Mouse (Mus musculus) CH12.LX (cell line): ENCODE measurements around the gene Lgals4. TPM values are rescaled to one million over a fixed set of nuclear protein-coding genes. Genes with fewer than 3 reads are reported as not detected.
A peak's percentile ranks its signal among the peaks of the same experiment; 100 is the strongest.

Experiments used
- DNase-seq: peaks from one replicate; pipeline ENCODE4 v3.0.0-alpha.2; 2013; ENCODE audit errors: extremely low read depth
- H3K27ac ChIP-seq: 2 replicates; pipeline ENCODE4 v1.5.1; 2012; ENCODE audit warnings: low read depth, mild to moderate bottlenecking, control low read depth, moderate library complexity; ENCODE audit not compliant: insufficient read depth
- H3K27me3 ChIP-seq: replicated peaks from 2 replicates; pipeline ENCODE3; 2012; ENCODE audit warnings: inconsistent platforms
- H3K36me3 ChIP-seq, 2 experiments: replicated peaks in 1 of 2; 2 replicates each; pipeline versions ENCODE3 to v1.6.1; 2012; ENCODE audit warnings: inconsistent platforms in 1 of 2, low read length in 1 of 2, mild to moderate bottlenecking in 1 of 2, mixed read lengths in 1 of 2, moderate library complexity in 1 of 2; ENCODE audit not compliant: control insufficient read depth in 1 of 2, insufficient read depth in 1 of 2
- H3K4me1 ChIP-seq, 2 experiments: 2 replicates each; pipeline ENCODE4 v1.6.1; 2012; ENCODE audit warnings: inconsistent platforms in 1 of 2, moderate library complexity in 1 of 2; ENCODE audit not compliant: insufficient read depth in 2 of 2, control insufficient read depth in 1 of 2
- H3K4me2 ChIP-seq: 2 replicates; pipeline ENCODE4 v1.6.1; 2012; ENCODE audit warnings: low read depth, mild to moderate bottlenecking, control low read depth; ENCODE audit not compliant: poor library complexity, insufficient read depth, severe bottlenecking
- H3K4me3 ChIP-seq, 3 experiments: fragments of 150-350 bp in 1 of 3; sonication (generic) in 1 of 3; replicated peaks in 1 of 3; 2 replicates each; pipeline versions ENCODE3 to v1.5.1; 2011 to 2012; ENCODE audit warnings: low read depth in 2 of 3, low read length in 2 of 3, mild to moderate bottlenecking in 2 of 3, moderate library complexity in 2 of 3, control low read depth in 1 of 3, improper control_type of control experiment in 1 of 3, inconsistent platforms in 1 of 3, mixed read lengths in 1 of 3; ENCODE audit not compliant: poor library complexity in 1 of 3
- H3K79me2 ChIP-seq: replicated peaks from 2 replicates; pipeline ENCODE4 v1.6.1; 2012; ENCODE audit warnings: mild to moderate bottlenecking, moderate library complexity; ENCODE audit not compliant: control insufficient read depth, poor library complexity, insufficient read depth, severe bottlenecking; ENCODE audit errors: extremely low read depth
- H3K9ac ChIP-seq: 2 replicates; pipeline ENCODE4 v1.6.1; 2012; ENCODE audit warnings: low read depth, mild to moderate bottlenecking, control low read depth, moderate library complexity; ENCODE audit not compliant: insufficient read depth
- H3K9me3 ChIP-seq: replicated peaks from 2 replicates; pipeline ENCODE3; 2012; ENCODE audit warnings: low read length, inconsistent platforms, mixed read lengths
- BHLHE40 ChIP-seq: IDR thresholded peaks from 2 replicates; pipeline ENCODE4 v1.6.1; 2011; ENCODE audit warnings: mild to moderate bottlenecking, low read depth, low read length, improper control_type of control experiment
- CHD1 ChIP-seq: IDR thresholded peaks from 2 replicates; pipeline ENCODE4 v1.6.1; 2012; ENCODE audit warnings: low read depth, low read length, improper control_type of control experiment, inconsistent platforms
- CHD2 ChIP-seq: IDR thresholded peaks from 2 replicates; pipeline ENCODE4 v1.6.1; 2011; ENCODE audit warnings: low read length, improper control_type of control experiment
- CTCF ChIP-seq, 2 experiments: IDR thresholded peaks in 1 of 2; conservative IDR thresholded peaks in 1 of 2; 2 replicates each; pipeline ENCODE4 v1.5.1; 2011 to 2012; ENCODE audit warnings: low read depth in 2 of 2, low read length in 2 of 2, improper control_type of control experiment in 1 of 2, inconsistent platforms in 1 of 2, mild to moderate bottlenecking in 1 of 2, moderate library complexity in 1 of 2
- E2F4 ChIP-seq: IDR thresholded peaks from 2 replicates; pipeline ENCODE4 v1.6.1; 2011; ENCODE audit warnings: low read depth, low read length, improper control_type of control experiment; ENCODE audit not compliant: insufficient replicate concordance
- ELF1 ChIP-seq: IDR thresholded peaks from 2 replicates; pipeline ENCODE4 v1.6.1; 2014; ENCODE audit warnings: low read depth, mild to moderate bottlenecking, inconsistent platforms, low read length, improper control_type of control experiment
- ETS1 ChIP-seq: conservative IDR thresholded peaks from 2 replicates; pipeline ENCODE4 v1.6.1; 2012; ENCODE audit warnings: low read depth, mild to moderate bottlenecking, inconsistent platforms, low read length, improper control_type of control experiment, moderate library complexity
- HCFC1 ChIP-seq: IDR thresholded peaks from 2 replicates; pipeline ENCODE4 v1.6.1; 2012; ENCODE audit warnings: low read depth, mild to moderate bottlenecking, inconsistent platforms, low read length, improper control_type of control experiment
- IRF4 ChIP-seq: IDR thresholded peaks from 2 replicates; pipeline ENCODE4 v1.6.1; 2014; ENCODE audit warnings: low read depth, mild to moderate bottlenecking, inconsistent platforms, low read length, improper control_type of control experiment
- JUN ChIP-seq: IDR thresholded peaks from 2 replicates; pipeline ENCODE4 v1.6.1; 2011; ENCODE audit warnings: low read depth, mild to moderate bottlenecking, low read length, improper control_type of control experiment, moderate library complexity; ENCODE audit not compliant: insufficient read depth
- MAX ChIP-seq: IDR thresholded peaks from 2 replicates; pipeline ENCODE4 v1.6.1; 2011; ENCODE audit warnings: low read length, improper control_type of control experiment
- MEF2A ChIP-seq: IDR thresholded peaks from 2 replicates; pipeline ENCODE4 v1.6.1; 2014; ENCODE audit warnings: low read depth, mild to moderate bottlenecking, inconsistent platforms, low read length, improper control_type of control experiment, borderline replicate concordance
- MXI1 ChIP-seq: IDR thresholded peaks from 2 replicates; pipeline ENCODE4 v1.6.1; 2011; ENCODE audit warnings: mild to moderate bottlenecking, low read depth, low read length, improper control_type of control experiment
- MYC ChIP-seq: IDR thresholded peaks from 2 replicates; pipeline ENCODE4 v1.6.1; 2011; ENCODE audit warnings: low read depth, mild to moderate bottlenecking, improper control_type of control experiment, low read length
- NELFE ChIP-seq: IDR thresholded peaks from 2 replicates; pipeline ENCODE4 v1.6.1; 2011; ENCODE audit warnings: low read depth, low read length, improper control_type of control experiment
- PAX5 ChIP-seq: IDR thresholded peaks from 2 replicates; pipeline ENCODE4 v1.6.1; 2012; ENCODE audit warnings: low read length, inconsistent platforms, mixed read lengths
- POLR2A ChIP-seq: IDR thresholded peaks from 2 replicates; pipeline ENCODE4 v1.6.1; 2011; ENCODE audit warnings: low read depth, mild to moderate bottlenecking, improper control_type of control experiment, low read length
- POLR2AphosphoS2 ChIP-seq: IDR thresholded peaks from 2 replicates; pipeline ENCODE4 v1.6.1; 2011; ENCODE audit warnings: low read depth, low read length, improper control_type of control experiment
- RAD21 ChIP-seq: IDR thresholded peaks from 2 replicates; pipeline ENCODE4 v1.6.1; 2011; ENCODE audit warnings: low read depth, mild to moderate bottlenecking, low read length, improper control_type of control experiment, moderate library complexity
- SMC3 ChIP-seq: IDR thresholded peaks from 2 replicates; pipeline ENCODE4 v1.6.1; 2011; ENCODE audit warnings: low read depth, low read length, improper control_type of control experiment
- TBP ChIP-seq: conservative IDR thresholded peaks from 2 replicates; pipeline ENCODE4 v1.6.1; 2011; ENCODE audit warnings: low read depth, low read length, improper control_type of control experiment
- TCF12 ChIP-seq: IDR thresholded peaks from 2 replicates; pipeline ENCODE4 v1.6.1; 2014; ENCODE audit warnings: low read depth, mild to moderate bottlenecking, inconsistent platforms, low read length, improper control_type of control experiment
- UBTF ChIP-seq: IDR thresholded peaks from 2 replicates; pipeline ENCODE4 v1.6.1; 2012; ENCODE audit warnings: low read depth, mild to moderate bottlenecking, inconsistent platforms, low read length, improper control_type of control experiment, moderate library complexity
- USF1 ChIP-seq: IDR thresholded peaks from 2 replicates; pipeline ENCODE4 v1.6.1; 2014; ENCODE audit warnings: low read depth, mild to moderate bottlenecking, inconsistent platforms, low read length, improper control_type of control experiment
- USF2 ChIP-seq: conservative IDR thresholded peaks from 2 replicates; pipeline ENCODE4 v1.6.1; 2011; ENCODE audit warnings: low read depth, low read length, improper control_type of control experiment
- ZC3H11A ChIP-seq: IDR thresholded peaks from 2 replicates; pipeline ENCODE4 v1.6.1; 2012; ENCODE audit warnings: low read depth, mild to moderate bottlenecking, inconsistent platforms, low read length, improper control_type of control experiment
- ZKSCAN1 ChIP-seq: IDR thresholded peaks from 2 replicates; pipeline ENCODE4 v1.6.1; 2012; ENCODE audit warnings: low read depth, inconsistent platforms, low read length, improper control_type of control experiment, borderline replicate concordance
- ZMIZ1 ChIP-seq: IDR thresholded peaks from 2 replicates; pipeline ENCODE4 v1.6.1; 2012; ENCODE audit warnings: low read depth, mild to moderate bottlenecking, inconsistent platforms, low read length, improper control_type of control experiment
- dilution Hi-C: fragments of 300-500 bp; cut with MboI; formaldehyde crosslinking; loops from 2 replicates; pipeline ENCODE4 v1.14.3; 2020; ENCODE audit warnings: low sequenced_read_pairs; ENCODE audit not compliant: extremely low pct_unique_long_range_greater_than_20kb, extremely low pct_ligation_motif_present
- in situ Hi-C: fragments of 300-500 bp; cut with MboI; formaldehyde crosslinking; loops from 3 replicates; pipeline ENCODE4 v1.14.3; 2019; ENCODE audit warnings: low sequenced_read_pairs, low pct_ligation_motif_present, low pct_unique_long_range_greater_than_20kb, mixed read lengths
- polyA plus RNA-seq: library from polyadenylated mRNA; unstranded; fragments of >175 nt; gene quantifications from 2 replicates; pipeline ENCODE4 v1.2.1, GENCODE M21; 2012; ENCODE audit warnings: low read depth; ENCODE audit not compliant: insufficient read length
- total RNA-seq, 2 experiments: library from RNA; depleted of rRNA; stranded (reverse); fragments of 300-350 nt in 1 of 2; fragments of >200 nt in 1 of 2; gene quantifications; 2 replicates each; pipeline ENCODE4 v1.2.3; 2012 to 2014

Lgals4 gene
- total and polyA plus RNA-seq, 3 experiments: 2.6 to 7.0 (median 6.5) TPM

- H3K27ac ChIP-seq: no peak overlapping the region
- H3K27me3 ChIP-seq: no peaks in the 10 kb centered on the region
- no peaks in the 10 kb centered on the region for H3K9me3 ChIP-seq
- no peak overlapping the region for H3K4me3 ChIP-seq
- H3K79me2 ChIP-seq: peaks cover 12% of the 10 kb centered on the region
- in situ Hi-C loops: loop anchor here (25.0 kb wide), 1 partner anchor 243 kb away; no protein-coding TSS in a partner anchor
- H3K4me2 ChIP-seq: no peak overlapping the region
- no peak overlapping the region for H3K9ac ChIP-seq
- H3K36me3 ChIP-seq: peaks cover 14 to 15% of the 10 kb centered on the region in 2 experiments
- TF ChIP-seq ELF1 (peak; percentile 55), E2F4 (no peak), TBP (peak; percentile 98), CTCF (conservative IDR thresholded peaks at IDR 0.05 in 1 of 2, IDR thresholded peaks at IDR 0.05 in 1 of 2; ENCODE audit: low read depth in 2 of 2, low read length in 2 of 2) (peak in 1 of 2 experiments; percentile 66; a peak in 2 of 4 replicates), RAD21 (peak; percentile 31), MXI1 (no peak), SMC3 (peak; percentile 38)
- no peak for DNase-seq
- dilution Hi-C loops: no loop called here
- H3K4me1 ChIP-seq: peaks cover 35 to 63% of the 10 kb centered on the region in 2 experiments
Measured at GRCm38 (mm10) chr7:28793834-28794233, 39.8 kb upstream of the Lgals4 start.

GRCm38 (mm10) chr7:28794496-28794895 is 39.2 kb upstream of the Lgals4 start:
- Histone ChIP-seq H3K79me2 (peaks cover 12% of the 10 kb centered on the region), H3K36me3 (peaks cover 20 to 22% of the 10 kb centered on the region in 2 experiments), H3K27ac (peak overlapping the region; percentile 63), H3K4me3 (peak overlapping the region in 1 of 3 experiments; percentile 13), H3K4me2 (peak overlapping the region; percentile 22; the same call in 1 of the 2 replicates), H3K27me3 (no peaks in the 10 kb centered on the region), H3K9me3 (no peaks in the 10 kb centered on the region), H3K4me1 (peaks cover 31 to 56% of the 10 kb centered on the region in 2 experiments), H3K9ac (no peak overlapping the region)
- no peak for DNase-seq
- dilution Hi-C loops (no loop called here), in situ Hi-C loops (loop anchor here (25.0 kb wide), 1 partner anchor 243 kb away; no protein-coding TSS in a partner anchor)
- TF ChIP-seq MXI1 (no peak), USF2 (no peak), CHD2 (no peak), MAX (no peak), UBTF (no peak), NELFE (no peak), TBP (no peak), ZC3H11A (no peak), ZMIZ1 (no peak), ETS1 (no peak), IRF4 (0 out of 2 replicates have a peak, but pooled peaks have one; percentile 14), PAX5 (no peak), TCF12 (no peak), POLR2AphosphoS2 (no peak), BHLHE40 (no peak), MYC (no peak), CHD1 (no peak), USF1 (no peak), ZKSCAN1 (no peak), HCFC1 (no peak), JUN (0 out of 2 replicates have a peak, but pooled peaks have one; percentile 19), MEF2A (no peak), ELF1 (no peak), POLR2A (peak; percentile 25; the same call in 1 of the 2 replicates), E2F4 (no peak)
